Mouse (Mus musculus) liver, postnatal 0 days (tissue): ENCODE results near the gene Tpgs1.

Experiments
- CTCF ChIP-seq: sonication (generic); IDR thresholded peaks from 2 replicates; pipeline ENCODE4 v1.5.1; 2016; ENCODE audit warnings: antibody characterized with exemption, low read depth
- EP300 ChIP-seq: IDR thresholded peaks from 2 replicates; pipeline ENCODE4 v1.6.1; 2016; ENCODE audit warnings: antibody characterized with exemption, low read depth, mild to moderate bottlenecking

GRCm38 (mm10) chr10:79723047-79723446 is 53.9 kb downstream of the Tpgs1 start:
- TF ChIP-seq CTCF (no peak), EP300 (no peak)
